Mouse (Mus musculus): ENCODE results near the gene Elp5. TPM values are rescaled to one million over a fixed set of nuclear protein-coding genes. Genes with fewer than 3 reads are reported as not detected.
"Not testable (repeated sequence)": the region's sequence is repeated elsewhere in the genome, so short reads cannot be mapped to it uniquely, and the experiment has no call there.

The Elp5 gene
- polyA plus RNA-seq, 1 experiment from 2014 or later, result 166 TPM

- H3K27me3 ChIP-seq (replicated peaks; ENCODE audit: control insufficient read depth, insufficient read depth, low read length), result no peaks in the 10 kb centered on the region
- no peak overlapping the region for H3K4me2 ChIP-seq (ENCODE audit: low read length)
- no peak overlapping the region for H3K27ac ChIP-seq (ENCODE audit: low read length)
- no peak overlapping the region for H3K4me3 ChIP-seq (replicated peaks; ENCODE audit: low read length)
- 77% methylated on average over 1 of the region's 1 CpGs for WGBS
- H3K36me3 ChIP-seq (ENCODE audit: control insufficient read depth, insufficient read depth), result no peaks in the 10 kb centered on the region
- no peaks in the 10 kb centered on the region for H3K4me1 ChIP-seq (replicated peaks; ENCODE audit: control insufficient read depth, insufficient read depth, low read length)
- no peak overlapping the region for H3K9ac ChIP-seq (replicated peaks; ENCODE audit: low read depth, low read length)
- ATAC-seq, result no peak
- H3K9me3 ChIP-seq (ENCODE audit: control insufficient read depth, low read length), result no peaks in the 10 kb centered on the region
Measured at GRCm38 (mm10) chr11:69956218-69956617, 26.1 kb downstream of the Elp5 start.

GRCm38 (mm10) chr11:69955618-69956017, 26.7 kb downstream of the Elp5 start:
- H3K4me2 ChIP-seq (ENCODE audit: low read length); H3K36me3 ChIP-seq (ENCODE audit: control insufficient read depth, insufficient read depth); H3K9ac ChIP-seq (replicated peaks; ENCODE audit: low read depth, low read length); H3K27ac ChIP-seq (ENCODE audit: low read length); H3K4me1 ChIP-seq (replicated peaks; ENCODE audit: control insufficient read depth, insufficient read depth, low read length); H3K27me3 ChIP-seq (replicated peaks; ENCODE audit: control insufficient read depth, insufficient read depth, low read length); H3K9me3 ChIP-seq (ENCODE audit: control insufficient read depth, low read length); ATAC-seq; H3K4me3 ChIP-seq (replicated peaks; ENCODE audit: low read length): not testable (repeated sequence)
- WGBS, result 74% methylated on average over 4 of the region's 4 CpGs

GRCm38 (mm10) chr11:69953267-69953915, 28.9 kb downstream of the Elp5 start:
- no peak overlapping the region for H3K4me2 ChIP-seq (ENCODE audit: low read length)
- H3K27me3 ChIP-seq (replicated peaks; ENCODE audit: control insufficient read depth, insufficient read depth, low read length), result no peaks in the 10 kb centered on the region
- no peak for ATAC-seq
- H3K4me1 ChIP-seq (replicated peaks; ENCODE audit: control insufficient read depth, insufficient read depth, low read length), result peaks cover 4% of the 10 kb centered on the region
- 71% methylated on average over 11 of the region's 11 CpGs for WGBS
- H3K36me3 ChIP-seq (ENCODE audit: control insufficient read depth, insufficient read depth), result no peaks in the 10 kb centered on the region
- H3K27ac ChIP-seq (ENCODE audit: low read length), result no peak overlapping the region
- H3K9me3 ChIP-seq (ENCODE audit: control insufficient read depth, low read length), result no peaks in the 10 kb centered on the region
- no peak overlapping the region for H3K4me3 ChIP-seq (replicated peaks; ENCODE audit: low read length)
- no peak overlapping the region for H3K9ac ChIP-seq (replicated peaks; ENCODE audit: low read depth, low read length)

- H3K27ac ChIP-seq (ENCODE audit: low read length), result no peak overlapping the region
- ATAC-seq, result no peak
- 47% methylated on average over 1 of the region's 1 CpGs for WGBS
Measured at GRCm38 (mm10) chr11:69952274-69952673, 30.0 kb downstream of the Elp5 start.

GRCm38 (mm10) chr11:69950807-69951459, 31.4 kb downstream of the Elp5 start:
- Histone ChIP-seq H3K36me3 (ENCODE audit: control insufficient read depth, insufficient read depth) (no peaks in the 10 kb centered on the region), H3K4me3 (replicated peaks; ENCODE audit: low read length) (no peak overlapping the region), H3K9ac (replicated peaks; ENCODE audit: low read depth, low read length) (no peak overlapping the region), H3K27me3 (replicated peaks; ENCODE audit: control insufficient read depth, insufficient read depth, low read length) (no peaks in the 10 kb centered on the region), H3K4me2 (ENCODE audit: low read length) (no peak overlapping the region), H3K9me3 (ENCODE audit: control insufficient read depth, low read length) (no peaks in the 10 kb centered on the region), H3K4me1 (replicated peaks; ENCODE audit: control insufficient read depth, insufficient read depth, low read length) (peaks cover 17% of the 10 kb centered on the region), H3K27ac (ENCODE audit: low read length) (no peak overlapping the region)
- WGBS, result 45% methylated on average over 4 of the region's 4 CpGs
- no peak for ATAC-seq

More at GRCm38 (mm10) chr11:69952274-69952673, 30.0 kb downstream of the Elp5 start:
- H3K27me3 ChIP-seq (replicated peaks; ENCODE audit: control insufficient read depth, insufficient read depth, low read length), result no peaks in the 10 kb centered on the region
- peaks cover 15% of the 10 kb centered on the region for H3K4me1 ChIP-seq (replicated peaks; ENCODE audit: control insufficient read depth, insufficient read depth, low read length)
- H3K9me3 ChIP-seq (ENCODE audit: control insufficient read depth, low read length), result no peaks in the 10 kb centered on the region
- H3K9ac ChIP-seq (replicated peaks; ENCODE audit: low read depth, low read length), result no peak overlapping the region
- no peaks in the 10 kb centered on the region for H3K36me3 ChIP-seq (ENCODE audit: control insufficient read depth, insufficient read depth)
- no peak overlapping the region for H3K4me3 ChIP-seq (replicated peaks; ENCODE audit: low read length)
- no peak overlapping the region for H3K4me2 ChIP-seq (ENCODE audit: low read length)

GRCm38 (mm10) chr11:69948763-69949150, 33.6 kb downstream of the Elp5 start:
- Histone ChIP-seq H3K27ac (ENCODE audit: low read length) (peak overlapping the region; percentile 55; the same call in 1 of the 2 replicates), H3K4me2 (ENCODE audit: low read length) (peak overlapping the region; percentile 61), H3K9me3 (ENCODE audit: control insufficient read depth, low read length) (no peaks in the 10 kb centered on the region), H3K9ac (replicated peaks; ENCODE audit: low read depth, low read length) (no peak overlapping the region; the same call in 1 of the 2 replicates), H3K36me3 (ENCODE audit: control insufficient read depth, insufficient read depth) (no peaks in the 10 kb centered on the region), H3K4me1 (replicated peaks; ENCODE audit: control insufficient read depth, insufficient read depth, low read length) (peaks cover 17% of the 10 kb centered on the region), H3K4me3 (replicated peaks; ENCODE audit: low read length) (peak overlapping the region; percentile 53), H3K27me3 (replicated peaks; ENCODE audit: control insufficient read depth, insufficient read depth, low read length) (no peaks in the 10 kb centered on the region)
- 0% methylated on average over 14 of the region's 14 CpGs for WGBS
- ATAC-seq, result peak; percentile 60

GRCm38 (mm10) chr11:69948066-69948762, 34.1 kb downstream of the Elp5 start, which contains the start of gene Slc2a4:
TSS of gene Slc2a4 (minus strand) at chr11:69948188.
- Histone ChIP-seq H3K4me3 (replicated peaks; ENCODE audit: low read length) (peak within 1 kb of the TSS; percentile 53), H3K36me3 (ENCODE audit: control insufficient read depth, insufficient read depth) (no peaks in the 10 kb centered on the region), H3K9me3 (ENCODE audit: control insufficient read depth, low read length) (no peaks in the 10 kb centered on the region), H3K27me3 (replicated peaks; ENCODE audit: control insufficient read depth, insufficient read depth, low read length) (no peaks in the 10 kb centered on the region), H3K27ac (ENCODE audit: low read length) (peak within 1 kb of the TSS; percentile 55; the same call in 1 of the 2 replicates), H3K9ac (replicated peaks; ENCODE audit: low read depth, low read length) (peak within 1 kb of the TSS; percentile 53), H3K4me2 (ENCODE audit: low read length) (peak within 1 kb of the TSS; percentile 61), H3K4me1 (replicated peaks; ENCODE audit: control insufficient read depth, insufficient read depth, low read length) (peaks cover 17% of the 10 kb centered on the region)
- ATAC-seq, result peak; percentile 95
- under 1% methylated on average over 34 of the region's 34 CpGs for WGBS

DNA sequence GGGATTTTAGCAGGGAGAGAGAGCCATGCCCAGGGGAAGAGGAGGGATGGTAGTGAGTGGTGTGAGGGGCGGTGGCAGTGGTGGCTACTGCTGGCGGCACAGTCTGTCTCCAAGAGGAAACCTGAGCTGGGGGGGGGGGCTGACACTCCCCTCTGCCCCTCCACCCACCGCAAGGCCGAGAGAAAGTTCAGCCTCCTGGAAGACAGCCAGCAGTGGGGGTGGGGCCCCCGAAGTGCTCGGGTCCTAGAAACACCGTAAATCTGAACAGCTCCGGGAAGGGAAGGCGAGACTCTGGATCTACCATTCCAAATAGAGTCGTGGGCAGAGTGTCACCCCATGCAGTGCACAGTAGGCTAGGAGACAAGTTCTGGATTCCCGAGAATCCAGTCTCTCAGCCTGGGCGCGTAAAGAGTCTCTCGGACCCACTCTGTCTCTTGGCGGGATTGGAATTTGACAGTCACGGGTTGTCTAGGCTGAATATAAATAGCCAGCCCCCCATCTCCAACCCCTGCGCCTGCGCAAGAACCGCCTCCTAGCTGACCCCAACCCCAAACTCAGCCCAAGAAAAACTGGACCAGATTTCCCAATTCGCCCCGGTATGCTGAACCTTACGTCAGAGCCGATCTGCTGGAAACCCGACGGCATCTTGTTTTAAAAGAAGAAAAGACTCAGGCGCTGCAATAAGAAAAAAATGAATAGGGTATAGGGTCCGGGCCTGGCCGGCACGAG, 34.8 kb downstream of the Elp5 start:
- H3K36me3 ChIP-seq (ENCODE audit: control insufficient read depth, insufficient read depth), result no peaks in the 10 kb centered on the region
- WGBS, result 2% methylated on average over 29 of the region's 29 CpGs
- no peaks in the 10 kb centered on the region for H3K9me3 ChIP-seq (ENCODE audit: control insufficient read depth, low read length)
- peak overlapping the region; percentile 16; the same call in 1 of the 2 replicates for H3K27ac ChIP-seq (ENCODE audit: low read length)
- H3K4me2 ChIP-seq (ENCODE audit: low read length), result peak overlapping the region; percentile 61
- peaks cover 17% of the 10 kb centered on the region for H3K4me1 ChIP-seq (replicated peaks; ENCODE audit: control insufficient read depth, insufficient read depth, low read length)
- peak overlapping the region; percentile 53 for H3K4me3 ChIP-seq (replicated peaks; ENCODE audit: low read length)
- no peaks in the 10 kb centered on the region for H3K27me3 ChIP-seq (replicated peaks; ENCODE audit: control insufficient read depth, insufficient read depth, low read length)
- peak; percentile 49 for ATAC-seq
- peak overlapping the region; percentile 53 for H3K9ac ChIP-seq (replicated peaks; ENCODE audit: low read depth, low read length)

Data from forebrain, embryonic 16.5 days (tissue).